Mouse (Mus musculus) forebrain, embryonic 11.5 days (tissue): Measurements from ENCODE around the gene Slc25a43. TPM values are rescaled to one million over a fixed set of nuclear protein-coding genes. Genes with fewer than 3 reads are reported as not detected.

Experiments
- ATAC-seq: fragments of 200-750 bp; cut with Nextera tagmentation; replicated peaks from 2 replicates; pipeline ENCODE4 v1.8.0; 2017; ENCODE audit warnings: moderate TSS enrichment; ENCODE audit not compliant: low FRiP score
- DNase-seq: peaks from one replicate; pipeline ENCODE4 v3.0.0-alpha.2; 2017; ENCODE audit warnings: low spot score
- H3K27ac ChIP-seq: fragments of 300-500 bp; sonication (generic); 2 replicates; pipeline ENCODE4 v1.5.1; 2014; ENCODE audit warnings: low read depth, low read length
- H3K27me3 ChIP-seq: fragments of 300-500 bp; sonication (generic); 2 replicates; pipeline ENCODE4 v1.6.1; 2014; ENCODE audit warnings: mild to moderate bottlenecking, low read length, mixed read lengths; ENCODE audit not compliant: control insufficient read depth, insufficient read depth
- H3K36me3 ChIP-seq: fragments of 300-500 bp; sonication (generic); 2 replicates; pipeline ENCODE4 v1.6.1; 2014; ENCODE audit warnings: mild to moderate bottlenecking, low read length, moderate library complexity, mixed read lengths; ENCODE audit not compliant: control insufficient read depth, insufficient read depth
- H3K4me1 ChIP-seq: fragments of 300-500 bp; sonication (generic); replicated peaks from 2 replicates; pipeline ENCODE4 v1.6.1; 2014; ENCODE audit warnings: low read length, mixed read lengths; ENCODE audit not compliant: control insufficient read depth, insufficient read depth
- H3K4me2 ChIP-seq: fragments of 300-500 bp; sonication (generic); 2 replicates; pipeline ENCODE4 v1.6.1; 2014; ENCODE audit warnings: low read depth, mild to moderate bottlenecking, low read length, moderate library complexity, mixed read lengths; ENCODE audit not compliant: severe bottlenecking
- H3K4me3 ChIP-seq: fragments of 300-500 bp; sonication (generic); 2 replicates; pipeline ENCODE4 v1.5.1; 2014; ENCODE audit warnings: low read depth, low read length
- H3K9ac ChIP-seq: fragments of 300-500 bp; sonication (generic); 2 replicates; pipeline ENCODE4 v1.6.1; 2014; ENCODE audit warnings: low read length
- H3K9me3 ChIP-seq: fragments of 300-500 bp; sonication (generic); 2 replicates; pipeline ENCODE4 v1.6.1; 2016; ENCODE audit warnings: low read length, mixed read lengths; ENCODE audit not compliant: control insufficient read depth
- WGBS: fragments of 180-500 bp; shearing (Covaris S2); extraction: QIAGEN DNeasy Blood & Tissue Kit; methylation state at CpG from one replicate; pipeline ENCODE4 v1.1.7; 2014; 5-methylcytosine and 5-hydroxymethylcytosine counted together
- polyA plus RNA-seq: library from polyadenylated mRNA; unstranded; fragments of >200 nt; fragmentation: Nextera tagmentation; extraction: Ambion mirVana; gene quantifications from 2 replicates; pipeline ENCODE4 v1.2.1, GENCODE M21; 2014

The Slc25a43 gene
- 0.57 and 0.68 TPM in 2 replicates for polyA plus RNA-seq

GRCm38 (mm10) chrX:36743503-36744101 is at the start of gene Slc25a43:
Gene Slc25a43 (plus strand): TSS chrX:36743659.
- Histone ChIP-seq H3K4me1 (no peaks in the 10 kb centered on the region), H3K36me3 (no peaks in the 10 kb centered on the region), H3K4me2 (peak within 1 kb of the TSS; percentile 65), H3K4me3 (peak within 1 kb of the TSS; percentile 29), H3K9ac (peak within 1 kb of the TSS; percentile 61), H3K27me3 (no peaks in the 10 kb centered on the region), H3K27ac (no peak within 1 kb of the TSS), H3K9me3 (no peaks in the 10 kb centered on the region)
- DNase-seq: peak; percentile 57
- 16% methylated on average over 31 of the region's 36 CpGs for WGBS
- 0 out of 2 replicates have a peak, but pooled peaks have one; percentile 24 for ATAC-seq

- Histone ChIP-seq H3K9me3 (no peaks in the 10 kb centered on the region), H3K4me2 (no peak overlapping the region)
- WGBS: 89% methylated on average over 13 of the region's 13 CpGs
Observed at GRCm38 (mm10) chrX:36740124-36740951, 3.1 kb upstream of the Slc25a43 start.

GRCm38 (mm10) chrX:36741278-36741677 is 2.2 kb upstream of the Slc25a43 start:
- Histone ChIP-seq H3K27ac (no peak overlapping the region), H3K36me3 (no peaks in the 10 kb centered on the region), H3K9ac (no peak overlapping the region), H3K9me3 (no peaks in the 10 kb centered on the region), H3K4me2 (no peak overlapping the region), H3K4me1 (no peaks in the 10 kb centered on the region), H3K27me3 (no peaks in the 10 kb centered on the region), H3K4me3 (no peak overlapping the region)
- no peak for ATAC-seq
- 37% methylated on average over 6 of the region's 6 CpGs for WGBS
- DNase-seq: no peak

More at GRCm38 (mm10) chrX:36740124-36740951, 3.1 kb upstream of the Slc25a43 start:
- no peak overlapping the region for H3K4me3 ChIP-seq
- H3K4me1 ChIP-seq: no peaks in the 10 kb centered on the region
- no peak for DNase-seq
- no peak overlapping the region for H3K9ac ChIP-seq
- H3K27ac ChIP-seq: no peak overlapping the region
- H3K27me3 ChIP-seq: no peaks in the 10 kb centered on the region
- H3K36me3 ChIP-seq: no peaks in the 10 kb centered on the region
- no peak for ATAC-seq

GRCm38 (mm10) chrX:36742744-36743143 is 715 bp upstream of the Slc25a43 start:
- WGBS: 92% methylated on average over 5 of the region's 5 CpGs
- Histone ChIP-seq H3K4me2 (no peak overlapping the region), H3K27ac (no peak overlapping the region), H3K4me3 (no peak overlapping the region), H3K36me3 (no peaks in the 10 kb centered on the region), H3K9me3 (no peaks in the 10 kb centered on the region), H3K9ac (no peak overlapping the region), H3K27me3 (no peaks in the 10 kb centered on the region), H3K4me1 (no peaks in the 10 kb centered on the region)
- DNase-seq: no peak
- ATAC-seq: no peak

- Histone ChIP-seq H3K9me3 (no peaks in the 10 kb centered on the region), H3K4me1 (no peaks in the 10 kb centered on the region), H3K4me3 (no peak overlapping the region), H3K27me3 (no peaks in the 10 kb centered on the region), H3K9ac (no peak overlapping the region), H3K36me3 (no peaks in the 10 kb centered on the region), H3K27ac (no peak overlapping the region), H3K4me2 (no peak overlapping the region)
- 76% methylated on average over 7 of the region's 7 CpGs for WGBS
- DNase-seq (no peak), ATAC-seq (no peak)
Observed at GRCm38 (mm10) chrX:36744735-36745134, 1.3 kb downstream of the Slc25a43 start.

- Histone ChIP-seq H3K4me2 (no peak overlapping the region), H3K4me1 (no peaks in the 10 kb centered on the region), H3K9me3 (no peaks in the 10 kb centered on the region), H3K36me3 (no peaks in the 10 kb centered on the region), H3K27me3 (no peaks in the 10 kb centered on the region), H3K9ac (no peak overlapping the region), H3K27ac (no peak overlapping the region), H3K4me3 (no peak overlapping the region)
- ATAC-seq (no peak), DNase-seq (no peak)
- 92% methylated on average over 7 of the region's 7 CpGs for WGBS
Observed at GRCm38 (mm10) chrX:36745333-36745732, 1.9 kb downstream of the Slc25a43 start.

- Histone ChIP-seq H3K36me3 (no peaks in the 10 kb centered on the region), H3K4me1 (no peaks in the 10 kb centered on the region), H3K4me3 (no peak overlapping the region), H3K27me3 (no peaks in the 10 kb centered on the region), H3K4me2 (no peak overlapping the region), H3K9ac (no peak overlapping the region), H3K9me3 (no peaks in the 10 kb centered on the region), H3K27ac (no peak overlapping the region)
- WGBS: 89% methylated on average over 8 of the region's 8 CpGs
- ATAC-seq (no peak), DNase-seq (no peak)
Observed at GRCm38 (mm10) chrX:36746789-36747188, 3.3 kb downstream of the Slc25a43 start.

GRCm38 (mm10) chrX:36748573-36748972 is 5.1 kb downstream of the Slc25a43 start:
- DNase-seq (no peak), ATAC-seq (no peak)
- H3K4me1 ChIP-seq: no peaks in the 10 kb centered on the region
- no peak overlapping the region for H3K9ac ChIP-seq
- H3K9me3 ChIP-seq: no peaks in the 10 kb centered on the region
- H3K36me3 ChIP-seq: no peaks in the 10 kb centered on the region
- WGBS: 53% methylated on average over 3 of the region's 3 CpGs
- H3K4me2 ChIP-seq: no peak overlapping the region
- no peaks in the 10 kb centered on the region for H3K27me3 ChIP-seq
- H3K4me3 ChIP-seq: no peak overlapping the region
- no peak overlapping the region for H3K27ac ChIP-seq
